Mouse (Mus musculus) neural tube, embryonic 14.5 days (tissue): Measurements from ENCODE around the gene Wars. TPM values are rescaled to one million over a fixed set of nuclear protein-coding genes. Genes with fewer than 3 reads are reported as not detected.

ENCODE experiments used
- ATAC-seq: fragments of 200-750 bp; cut with Nextera tagmentation; 2 replicates; pipeline ENCODE4 v1.8.0; 2017; ENCODE audit warnings: low read depth, mild to moderate bottlenecking, moderate TSS enrichment, moderate library complexity
- H3K27ac ChIP-seq: fragments of 300-500 bp; sonication (generic); 2 replicates; pipeline ENCODE4 v1.5.1; 2014; ENCODE audit warnings: low read depth, mild to moderate bottlenecking, control low read depth, low read length, moderate library complexity, mixed read lengths
- H3K27me3 ChIP-seq: fragments of 300-500 bp; sonication (generic); 2 replicates; pipeline ENCODE4 v1.6.1; 2014; ENCODE audit warnings: low read length; ENCODE audit not compliant: control insufficient read depth, insufficient read depth
- H3K36me3 ChIP-seq: fragments of 300-500 bp; sonication (generic); 2 replicates; pipeline ENCODE4 v1.6.1; 2014; ENCODE audit warnings: low read length, mixed read lengths; ENCODE audit not compliant: control insufficient read depth, insufficient read depth
- H3K4me1 ChIP-seq: fragments of 300-500 bp; sonication (generic); 2 replicates; pipeline ENCODE4 v1.6.1; 2014; ENCODE audit warnings: low read length; ENCODE audit not compliant: control insufficient read depth, insufficient read depth
- H3K4me2 ChIP-seq: fragments of 300-500 bp; sonication (generic); 2 replicates; pipeline ENCODE4 v1.6.1; 2014; ENCODE audit warnings: mild to moderate bottlenecking, low read depth, low read length, control low read depth
- H3K4me3 ChIP-seq: fragments of 300-500 bp; sonication (generic); 2 replicates; pipeline ENCODE4 v1.5.1; 2014; ENCODE audit warnings: low read depth, low read length, control low read depth, mixed read lengths
- H3K9ac ChIP-seq: fragments of 300-500 bp; sonication (generic); replicated peaks from 2 replicates; pipeline ENCODE4 v1.6.1; 2014; ENCODE audit warnings: low read depth, mild to moderate bottlenecking, control low read depth, low read length, mixed read lengths
- H3K9me3 ChIP-seq: fragments of 300-500 bp; sonication (generic); 2 replicates; pipeline ENCODE4 v1.6.1; 2016; ENCODE audit warnings: low read length; ENCODE audit not compliant: control insufficient read depth
- WGBS: fragments of 180-500 bp; shearing (Covaris S2); extraction: QIAGEN DNeasy Blood & Tissue Kit; methylation state at CpG from one replicate; pipeline ENCODE4 v1.1.7; 2014; 5-methylcytosine and 5-hydroxymethylcytosine counted together
- microRNA counts: library from miRNA; unstranded; fragments of <30 nt; microRNA quantifications from one replicate; lab custom pipeline; 2016
- microRNA-seq: library from miRNA; unstranded; fragments of <30 nt; microRNA quantifications from one replicate; pipeline ENCODE4, GENCODE M21; 2016
- polyA plus RNA-seq: library from polyadenylated mRNA; unstranded; fragments of >200 nt; fragmentation: Nextera tagmentation; extraction: Ambion mirVana; gene quantifications from 2 replicates; pipeline ENCODE4 v1.2.1, GENCODE M21; 2014

Gene Wars
- polyA plus RNA-seq, 1 experiment from 2014 or later = 102 TPM

DNA sequence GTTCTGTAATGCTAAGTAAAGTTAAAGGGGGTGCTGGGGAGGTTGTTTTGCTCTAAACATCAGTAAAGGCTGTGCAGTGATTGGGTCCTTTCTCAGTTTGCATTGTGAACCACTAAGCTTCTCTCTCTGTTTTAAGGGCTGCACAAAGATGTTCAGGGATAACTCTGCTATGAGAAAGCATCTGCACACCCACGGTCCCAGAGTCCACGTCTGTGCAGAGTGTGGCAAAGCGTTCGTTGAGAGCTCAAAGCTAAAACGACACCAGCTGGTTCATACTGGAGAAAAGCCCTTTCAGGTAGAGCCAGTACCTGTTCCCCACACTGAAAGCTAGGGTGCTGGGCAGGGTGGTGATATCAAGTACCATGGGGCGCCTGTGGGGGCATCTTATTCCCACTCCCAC, 79.5 kb downstream of the Wars start:
- ATAC-seq = no peak
- Histone ChIP-seq H3K36me3 (peaks cover 4% of the 10 kb centered on the region; the same call in 1 of the 2 replicates), H3K27ac (no peak overlapping the region), H3K9ac (no peak overlapping the region), H3K9me3 (no peaks in the 10 kb centered on the region), H3K4me1 (no peaks in the 10 kb centered on the region), H3K27me3 (no peaks in the 10 kb centered on the region), H3K4me2 (no peak overlapping the region), H3K4me3 (no peak overlapping the region)
- 94% methylated on average over 6 of the region's 6 CpGs for WGBS

GRCm38 (mm10) chr12:108812463-108812862, 81.5 kb downstream of the Wars start:
- peaks cover 7% of the 10 kb centered on the region; the same call in 1 of the 2 replicates for H3K36me3 ChIP-seq
- H3K9me3 ChIP-seq = no peaks in the 10 kb centered on the region
- WGBS = 75% methylated on average over 6 of the region's 6 CpGs
- no peaks in the 10 kb centered on the region for H3K4me1 ChIP-seq
- no peak overlapping the region for H3K9ac ChIP-seq
- no peak overlapping the region for H3K4me2 ChIP-seq
- no peak overlapping the region for H3K4me3 ChIP-seq
- no peak overlapping the region for H3K27ac ChIP-seq
- ATAC-seq = no peak
- H3K27me3 ChIP-seq = no peaks in the 10 kb centered on the region

- no peak overlapping the region for H3K27ac ChIP-seq
- H3K4me2 ChIP-seq = no peak overlapping the region
- H3K9ac ChIP-seq = no peak overlapping the region
- H3K36me3 ChIP-seq = peaks cover 3% of the 10 kb centered on the region; the same call in 1 of the 2 replicates
- no peaks in the 10 kb centered on the region for H3K27me3 ChIP-seq
- no peaks in the 10 kb centered on the region for H3K9me3 ChIP-seq
- no peak overlapping the region for H3K4me3 ChIP-seq
- WGBS = 54% methylated on average over 2 of the region's 2 CpGs
- H3K4me1 ChIP-seq = no peaks in the 10 kb centered on the region; the same call in 1 of the 2 replicates
- ATAC-seq = no peak
Measured at GRCm38 (mm10) chr12:108811133-108811532, 82.8 kb downstream of the Wars start.

GRCm38 (mm10) chr12:108810309-108810708, 83.7 kb downstream of the Wars start:
- no peak for ATAC-seq
- Histone ChIP-seq H3K36me3 (peaks cover 3% of the 10 kb centered on the region; the same call in 1 of the 2 replicates), H3K9me3 (no peaks in the 10 kb centered on the region), H3K4me3 (no peak overlapping the region), H3K9ac (no peak overlapping the region), H3K27ac (no peak overlapping the region), H3K4me1 (no peaks in the 10 kb centered on the region; the same call in 1 of the 2 replicates), H3K4me2 (no peak overlapping the region), H3K27me3 (no peaks in the 10 kb centered on the region)
- 92% methylated on average over 7 of the region's 7 CpGs for WGBS

MicroRNAs encoded within 50 kb of the gene (microRNA counts, 519-probe panel; counts per million panel counts)
- microRNA mmu-miR-345-3p (lab: Ali Mortazavi, UCI) (not detected), microRNA mmu-miR-345-5p (lab: Ali Mortazavi, UCI) (4,011 counts per million, percentile 43 among the panel's probes with 10 or more counts)

Small RNA genes within 50 kb of the gene (microRNA-seq; reads per million reads assigned to microRNA genes)
- gene Mir345 = 102 reads per million, percentile 47 among the genes with 10 or more reads in this experiment

Other genes starting within 250 kb of the Wars start
- gene Degs2, start 191.9 kb downstream of the Wars start, polyA plus RNA-seq = 3.0 and 3.4 TPM in 2 replicates
- 14.9 and 15.2 TPM in 2 replicates for gene Yy1, start 101.2 kb downstream of the Wars start, polyA plus RNA-seq
- gene Slc25a29, start 58.3 kb downstream of the Wars start, polyA plus RNA-seq = 16.8 and 18.3 TPM in 2 replicates
- gene Slc25a47, start 58.1 kb downstream of the Wars start, polyA plus RNA-seq = 8.2 and 9.4 TPM in 2 replicates
- gene Wdr25, start 543 bp downstream of the Wars start, polyA plus RNA-seq = 4.5 and 5.0 TPM in 2 replicates
- gene Begain, start 174.0 kb upstream of the Wars start, polyA plus RNA-seq = 40.8 and 53.1 TPM in 2 replicates